Mouse (Mus musculus) cerebellum, adult (tissue): ENCODE results near the gene Pbrm1.

Experiments used
- ATAC-seq: cut with Nextera tagmentation; 2 replicates; pipeline ENCODE4 v1.9.2; 2017; ENCODE audit warnings: mild to moderate bottlenecking, moderate library complexity, mixed read lengths; ENCODE audit not compliant: insufficient number of reproducible peaks, low FRiP score, low TSS enrichment

The Pbrm1 gene

GRCm38 (mm10) chr14:31165010-31165409, 146.1 kb downstream of the Pbrm1 start:
- ATAC-seq, result no peak

- no peak for ATAC-seq
These were observed 146.5 kb downstream of the Pbrm1 start for GRCm38 (mm10) chr14:31165458-31165857.

- ATAC-seq, result no peak
These were observed 147.2 kb downstream of the Pbrm1 start for GRCm38 (mm10) chr14:31165991-31166630.

GRCm38 (mm10) chr14:31166827-31167226, 147.9 kb downstream of the Pbrm1 start:
- ATAC-seq, result no peak

- ATAC-seq, result no peak
These were observed 149.5 kb downstream of the Pbrm1 start, which contains the start of gene Stab1 for GRCm38 (mm10) chr14:31168425-31168824. TSS of gene Stab1 (minus strand) at chr14:31168641.

- ATAC-seq, result no peak
These were observed 150.6 kb downstream of the Pbrm1 start for GRCm38 (mm10) chr14:31169508-31169907.

- no peak for ATAC-seq
These were observed 152.0 kb downstream of the Pbrm1 start for GRCm38 (mm10) chr14:31170963-31171362.
